Mouse (Mus musculus) adrenal gland, postnatal 36 days (tissue): ENCODE measurements at regions not wholly inside any gene's neighbourhood (a gene's known extent, or its start where the extent isn't known, plus 50 kb on each side); places are given as distances from the start of the nearest gene placed in this dataset.
A peak's percentile ranks its signal among the peaks of the same experiment; 100 is the strongest.

Source experiments
- DNase-seq, 2 experiments: peaks; one replicate each; pipeline ENCODE4 v3.0.0; 2021; ENCODE audit warnings: mixed read lengths in 1 of 2

DNA sequence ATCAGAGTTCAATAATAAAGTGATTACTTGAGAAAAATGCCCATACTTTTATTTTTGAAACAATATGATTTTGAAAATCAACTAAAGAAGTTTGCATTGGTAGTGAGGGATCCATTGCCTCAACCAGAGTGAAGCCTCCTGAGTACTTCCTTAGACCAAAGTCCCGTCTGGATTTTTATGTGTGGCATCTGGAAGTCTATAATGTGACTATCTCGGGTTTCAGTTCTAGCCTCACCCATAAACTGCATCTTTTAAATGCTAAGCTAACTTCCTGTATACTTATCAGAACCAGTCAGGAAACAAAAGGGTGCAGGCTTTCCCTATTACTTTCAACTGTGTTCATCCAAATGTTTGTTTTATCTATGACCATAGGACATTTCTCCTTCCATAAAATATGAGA is 178.8 kb downstream of the Spry2 start:
- no peak for DNase-seq

DNA sequence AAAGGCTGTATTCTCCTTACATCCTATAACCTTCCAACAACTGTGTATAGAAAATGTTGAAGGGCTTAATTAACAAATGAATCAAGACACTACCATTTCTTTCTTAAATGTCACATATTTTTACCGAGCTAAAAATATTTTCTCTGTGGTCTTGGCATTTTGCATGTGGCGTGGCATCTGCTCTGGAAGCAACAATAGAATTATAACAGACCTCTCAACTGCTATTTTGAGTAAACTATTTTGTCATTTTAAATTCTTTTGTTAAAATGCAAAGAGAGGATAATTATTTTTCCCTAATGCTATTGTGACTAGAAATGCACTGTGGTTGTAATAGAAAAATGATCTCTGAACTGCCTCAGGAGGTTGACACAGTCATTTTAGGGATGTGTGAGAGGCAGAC is 187.9 kb downstream of the Spry2 start:
- DNase-seq: no peak

DNA sequence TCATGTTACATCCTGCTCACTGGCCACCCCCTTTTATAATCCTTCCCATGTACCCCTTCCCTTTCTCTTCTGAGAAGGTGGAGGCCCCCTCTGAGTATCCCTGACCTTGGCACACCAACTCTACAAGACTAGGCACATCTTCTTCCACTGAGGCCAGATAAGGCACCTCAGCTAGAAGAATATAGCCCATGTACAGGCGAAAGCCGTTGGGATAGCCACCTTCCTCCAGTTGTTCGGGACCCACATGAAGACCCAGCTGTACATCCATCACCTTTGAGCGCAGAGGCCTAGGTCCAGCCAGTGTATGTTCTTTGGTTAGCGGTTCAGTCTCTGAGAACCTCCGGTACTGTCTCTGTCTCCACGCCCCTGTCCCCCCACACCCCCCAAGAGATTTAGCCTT is 189.9 kb downstream of the Spry2 start:
- no peak for DNase-seq

DNA sequence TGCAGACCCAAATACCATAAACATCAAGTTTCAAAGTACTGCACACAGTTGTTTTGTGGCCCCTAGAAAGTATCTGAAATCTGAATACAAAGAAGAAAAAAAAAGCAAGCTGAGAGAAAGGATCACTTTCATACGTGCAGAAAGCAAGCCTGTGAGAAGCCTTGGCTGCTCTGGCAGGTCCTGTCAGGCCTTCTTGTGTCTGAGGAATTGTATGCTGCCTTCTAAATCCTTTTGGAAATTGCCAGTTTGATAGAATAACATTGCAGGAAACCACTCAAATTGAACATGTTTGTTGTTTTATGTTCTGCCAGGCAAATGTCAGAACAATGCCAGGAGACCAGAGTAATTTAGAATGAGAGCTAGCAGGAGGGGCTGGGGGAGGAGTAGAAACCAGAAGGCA is 198.0 kb downstream of the Spry2 start:
- no peak for DNase-seq

DNA sequence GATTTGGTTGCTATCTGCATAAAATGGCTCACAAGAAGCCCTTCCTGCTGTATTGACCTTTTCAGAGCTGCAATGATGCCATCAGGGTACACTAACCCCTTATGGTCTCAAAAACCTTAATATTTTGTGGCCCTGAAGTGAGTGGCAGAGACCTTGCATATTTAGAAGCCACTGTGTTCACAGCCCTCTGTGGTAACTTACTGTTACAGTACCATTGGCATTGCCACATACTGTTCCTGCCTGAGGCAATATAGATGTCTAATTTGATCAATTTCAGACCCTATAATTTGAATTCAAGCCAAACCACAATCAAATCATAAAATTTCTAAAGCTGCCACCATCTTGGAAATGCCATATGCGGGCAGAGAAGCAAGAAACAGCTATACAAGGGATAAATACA is 198.5 kb downstream of the Spry2 start:
- DNase-seq: no peak

DNA sequence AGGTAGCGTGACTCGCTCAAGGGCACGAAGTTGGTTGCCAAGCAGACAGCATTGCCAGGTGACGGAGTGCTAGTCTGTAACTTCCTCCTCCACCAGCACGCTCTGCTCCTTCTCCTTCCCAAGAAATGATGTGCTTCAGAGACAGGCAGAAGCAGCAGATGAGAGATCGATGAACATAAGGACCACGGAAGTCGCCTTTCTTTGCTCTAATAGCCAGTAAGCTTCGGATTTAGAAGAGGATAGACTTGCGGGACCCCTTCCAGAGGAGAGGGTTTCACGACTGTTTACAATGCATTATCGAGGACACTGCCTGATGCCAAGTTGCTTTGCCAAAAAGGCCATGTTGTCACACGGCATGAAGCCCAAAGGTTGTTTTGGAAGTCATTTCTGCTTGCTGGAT is 199.2 kb downstream of the Spry2 start:
- no peak for DNase-seq

DNA sequence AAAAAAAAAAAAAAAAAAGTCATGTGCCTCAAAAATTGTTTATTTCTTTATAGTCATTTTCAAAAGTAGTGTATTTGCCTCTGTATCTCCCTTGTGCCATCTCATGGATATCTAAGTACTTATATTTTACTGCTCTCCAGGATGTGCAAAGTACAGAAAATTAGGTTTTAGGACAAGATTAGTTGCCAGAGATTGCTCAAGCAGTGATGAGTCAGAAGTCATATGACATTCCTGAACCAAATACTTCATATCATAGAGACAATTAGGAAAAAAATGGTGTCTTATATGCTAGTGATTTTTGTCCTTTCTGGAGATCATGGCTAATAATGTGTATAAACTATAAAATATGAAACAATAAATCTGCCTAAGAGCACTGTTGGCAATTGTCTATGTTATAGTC is 201.7 kb downstream of the Spry2 start:
- DNase-seq: no peak

DNA sequence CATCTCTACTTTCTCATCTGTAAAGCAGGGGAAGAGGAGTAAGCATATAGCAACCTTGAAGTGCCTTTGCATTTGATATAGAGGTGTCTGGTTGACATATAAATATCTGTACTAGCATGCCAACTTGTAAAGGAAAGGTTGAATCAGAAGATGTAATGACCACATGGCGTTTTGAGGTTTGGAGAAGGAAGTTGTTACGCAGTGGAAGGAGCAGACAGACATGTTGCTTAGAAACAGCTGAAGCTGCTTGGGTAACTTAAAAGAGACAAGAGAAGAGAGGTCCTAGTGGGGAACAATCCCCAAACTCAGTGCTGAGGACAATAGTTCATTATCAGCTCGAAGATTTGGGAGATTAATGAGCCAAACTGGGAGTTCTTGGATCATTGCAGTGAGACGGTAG is 202.9 kb downstream of the Spry2 start:
- no peak for DNase-seq

DNA sequence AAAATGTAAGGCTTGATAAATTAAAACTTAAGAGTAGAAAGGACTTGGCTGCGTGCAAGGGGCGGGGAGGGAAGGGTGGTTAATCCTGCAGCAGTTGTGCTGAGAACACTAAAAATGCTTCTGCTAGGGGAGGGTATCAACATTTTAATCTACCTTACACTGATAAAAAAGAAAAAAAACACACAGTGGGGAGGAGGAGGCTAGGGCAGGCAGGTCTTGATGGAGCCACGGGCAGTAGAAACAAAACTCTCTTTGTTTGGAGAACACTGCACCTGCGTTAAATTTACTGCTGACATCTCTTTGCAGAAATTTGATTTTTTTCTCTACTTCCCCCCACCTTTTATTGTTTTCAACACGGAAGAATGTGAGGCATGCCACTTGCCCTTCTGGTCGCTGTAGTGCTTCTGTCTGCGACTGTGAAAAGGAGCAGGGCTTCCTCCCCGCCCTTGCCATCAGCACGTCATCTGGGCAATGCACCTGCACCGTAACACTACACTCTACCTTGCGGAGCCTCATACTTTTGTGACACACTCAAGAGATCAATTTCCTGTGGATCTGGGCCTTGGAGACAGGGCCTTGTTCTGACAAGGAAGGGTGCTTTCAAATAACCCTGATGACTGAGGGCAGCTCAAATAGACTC is 211.7 kb downstream of the Spry2 start:
- no peak for DNase-seq

DNA sequence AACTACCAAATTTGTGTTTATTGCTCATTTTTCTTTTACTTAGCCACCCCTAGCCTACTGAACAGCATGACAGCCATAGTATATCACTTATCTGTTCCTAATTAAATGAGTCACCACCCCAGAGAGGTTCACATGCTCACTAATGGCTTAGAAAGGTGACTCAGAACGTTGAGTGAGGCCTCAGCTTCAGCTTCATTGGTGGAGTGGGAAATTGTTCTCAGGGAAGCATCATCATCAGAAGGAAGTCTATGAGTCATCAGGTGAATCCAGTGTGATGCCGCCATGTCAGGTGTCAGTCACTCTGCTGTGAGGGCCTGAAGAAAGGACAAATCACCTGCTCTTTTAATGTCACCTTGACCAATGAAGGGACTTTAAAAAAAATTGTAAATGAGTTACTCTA is 212.3 kb downstream of the Spry2 start:
- no peak for DNase-seq

DNA sequence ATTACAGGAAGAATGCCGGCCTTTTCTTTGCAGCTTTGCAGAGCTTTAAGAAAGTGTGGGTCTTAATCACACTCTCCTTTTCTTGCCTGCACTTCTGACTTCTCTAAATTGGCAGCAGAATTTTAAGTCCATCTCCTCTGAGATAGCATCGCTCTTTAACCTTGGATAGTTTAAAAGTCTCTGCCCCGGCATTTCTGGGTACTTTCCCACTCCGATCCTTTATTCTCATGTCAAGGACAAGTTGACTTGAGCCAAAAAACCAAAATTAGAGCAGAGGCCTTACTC is 220.0 kb downstream of the Spry2 start:
- DNase-seq: peak in 1 of 2 experiments; percentile 32

DNA sequence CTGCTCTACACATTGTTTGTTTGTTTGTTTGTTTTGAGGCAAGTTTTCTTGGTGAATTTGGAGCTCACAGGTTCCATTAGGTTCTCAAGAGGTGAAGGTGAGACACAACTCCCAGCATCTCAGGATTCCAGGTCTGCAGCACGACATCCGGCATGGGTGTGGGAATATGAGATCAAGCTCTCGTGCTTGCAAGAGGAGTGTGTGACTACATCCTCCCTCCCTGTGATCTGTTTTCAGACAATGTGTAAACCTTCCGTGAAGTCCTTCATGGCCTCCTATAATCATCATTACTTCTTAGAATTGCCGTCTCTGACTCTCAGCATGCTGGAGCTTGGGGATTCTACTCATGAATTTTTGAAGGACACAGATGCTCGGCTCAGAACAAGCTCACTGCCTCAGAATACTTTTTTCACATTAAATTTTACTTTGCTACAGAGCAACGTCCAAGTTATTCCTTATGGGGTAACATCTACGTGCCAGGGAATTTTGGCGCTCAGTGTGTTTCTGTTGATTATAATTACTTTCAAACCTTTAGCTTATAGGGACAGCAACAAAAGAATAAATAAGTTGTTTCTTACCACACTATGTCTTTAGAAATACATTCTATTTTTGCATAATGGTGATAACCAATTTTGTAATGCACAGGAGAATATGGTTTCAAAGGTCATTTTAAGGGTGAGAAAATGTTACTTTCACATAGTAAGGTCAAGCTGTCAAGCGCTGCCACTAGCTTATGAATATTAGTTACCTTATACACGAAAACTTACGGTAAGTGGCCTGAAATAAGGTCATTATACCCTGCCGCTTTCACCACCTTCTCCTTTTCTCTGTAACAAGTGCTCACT is 220.6 kb downstream of the Spry2 start:
- no peak for DNase-seq

DNA sequence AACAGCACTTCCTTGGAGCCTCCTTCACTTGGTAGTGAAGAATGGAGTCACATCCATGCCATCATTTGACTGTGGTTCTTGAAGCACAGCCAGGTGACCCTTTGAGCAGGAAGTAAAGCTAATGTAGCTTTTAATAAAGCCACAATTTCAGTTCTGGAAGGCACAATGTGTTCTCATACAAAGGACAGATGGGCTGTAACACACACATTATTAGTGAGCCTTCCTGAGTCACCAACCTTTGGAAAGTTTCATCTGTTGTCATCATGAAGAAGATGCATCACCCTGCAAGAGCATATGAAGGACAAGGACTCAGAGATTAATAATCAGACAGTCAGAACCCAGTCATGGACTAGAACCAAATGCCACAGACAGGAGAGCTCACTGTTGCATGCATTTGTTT is 221.6 kb downstream of the Spry2 start:
- peak; percentile 13 to 61 for DNase-seq

DNA sequence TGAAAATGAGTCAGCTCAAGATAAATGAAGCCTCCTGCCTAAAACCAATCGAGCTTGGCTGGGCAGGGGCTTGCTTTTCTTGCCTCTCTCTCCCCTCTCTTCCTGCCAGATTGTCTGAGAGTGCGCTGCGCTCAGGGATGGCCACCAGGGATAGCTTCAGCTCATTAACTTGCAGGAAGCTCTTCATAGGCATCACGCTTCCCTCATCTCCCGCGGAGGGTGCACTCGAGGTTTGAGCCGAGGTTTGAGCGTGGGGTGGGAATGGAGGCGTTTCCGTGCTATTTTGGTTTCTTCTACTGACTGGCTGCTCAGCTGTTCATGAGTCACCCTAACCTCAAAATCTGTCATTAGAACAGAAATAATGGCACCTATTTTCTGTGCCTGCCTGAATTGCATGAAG is 227.7 kb downstream of the Spry2 start:
- DNase-seq: peak; percentile 37 to 53

DNA sequence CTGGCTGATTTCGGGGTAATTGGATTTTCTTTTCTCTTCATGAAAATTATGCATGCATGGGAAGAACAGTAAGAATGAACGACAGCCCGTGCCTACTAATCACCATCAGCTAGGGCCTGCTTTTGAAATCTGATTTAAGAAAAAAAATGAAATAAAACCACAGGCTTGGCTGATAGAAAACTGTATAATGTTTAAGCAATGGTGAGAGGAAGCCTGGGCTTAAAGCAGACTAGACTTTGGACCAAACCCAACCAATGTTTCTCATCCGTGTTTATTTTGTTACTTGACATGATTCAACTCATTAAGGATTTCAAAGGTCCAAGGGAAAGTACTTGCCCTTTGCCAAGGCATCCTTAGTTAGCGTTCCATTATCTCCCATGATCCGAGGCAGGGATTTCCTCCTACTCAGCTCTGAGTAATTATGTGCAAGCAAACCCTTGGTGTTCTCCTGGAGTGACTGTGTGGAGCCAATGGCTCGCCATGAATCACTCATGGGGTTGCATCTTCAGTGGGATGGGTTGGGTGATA is 231.9 kb downstream of the Spry2 start:
- no peak for DNase-seq

DNA sequence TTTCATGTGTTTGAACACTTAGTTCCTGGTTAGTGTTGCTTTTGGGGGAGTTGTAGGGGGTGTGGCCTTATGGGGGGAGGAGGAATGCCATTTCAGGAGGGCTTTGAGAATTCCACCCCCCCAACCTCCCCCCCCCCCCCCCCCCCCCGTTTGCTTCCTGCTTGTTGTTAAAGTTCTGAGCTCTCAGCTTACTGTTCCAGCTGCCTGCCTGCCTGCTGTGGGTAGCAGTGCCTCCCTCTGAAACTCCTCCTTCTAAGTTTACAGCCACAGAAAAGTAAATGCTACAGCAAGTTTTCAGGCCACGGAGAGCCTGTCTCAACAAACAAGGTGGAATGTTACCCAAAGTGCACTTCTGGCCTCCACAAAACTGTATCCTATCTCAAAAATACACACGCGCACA is 233.1 kb downstream of the Spry2 start:
- no peak for DNase-seq

DNA sequence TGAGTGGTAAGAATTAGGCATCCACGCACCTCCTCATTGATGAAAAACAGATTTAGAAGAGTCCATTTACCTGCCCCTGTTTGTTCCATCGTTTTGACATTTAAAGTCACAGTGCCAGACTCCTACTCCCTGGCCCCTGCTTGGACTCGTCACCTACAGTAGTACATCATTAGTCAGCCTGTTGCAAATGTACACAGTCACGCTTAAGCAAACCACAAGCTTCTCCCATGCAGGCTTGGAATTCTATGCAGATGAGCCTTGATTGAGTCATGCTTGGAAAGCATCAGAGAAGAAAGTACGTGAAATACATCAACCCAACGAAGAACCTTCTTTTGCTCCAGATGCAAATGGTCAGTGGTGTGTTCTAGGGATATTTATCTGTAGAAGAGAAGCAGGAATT is 233.8 kb downstream of the Spry2 start:
- DNase-seq: no peak

DNA sequence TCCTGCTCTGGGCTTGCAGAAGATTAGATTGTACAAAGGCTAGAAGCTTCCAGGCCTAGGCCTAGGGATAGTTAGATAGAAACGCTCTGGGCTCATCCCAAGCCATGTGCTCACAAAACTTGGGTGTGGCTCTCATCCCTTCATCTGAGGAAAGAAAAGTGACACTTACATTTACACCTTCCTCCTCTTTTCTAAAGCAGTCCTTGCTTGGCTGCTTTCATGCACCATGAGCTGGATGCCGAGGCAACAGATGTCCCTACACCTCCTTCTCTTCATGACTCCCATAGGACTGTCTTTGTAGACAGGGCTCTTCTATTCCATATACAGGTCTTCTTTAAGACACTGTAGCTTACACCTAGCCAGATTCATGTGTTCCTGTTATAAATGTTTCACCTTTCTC is 238.3 kb downstream of the Spry2 start:
- DNase-seq: no peak

DNA sequence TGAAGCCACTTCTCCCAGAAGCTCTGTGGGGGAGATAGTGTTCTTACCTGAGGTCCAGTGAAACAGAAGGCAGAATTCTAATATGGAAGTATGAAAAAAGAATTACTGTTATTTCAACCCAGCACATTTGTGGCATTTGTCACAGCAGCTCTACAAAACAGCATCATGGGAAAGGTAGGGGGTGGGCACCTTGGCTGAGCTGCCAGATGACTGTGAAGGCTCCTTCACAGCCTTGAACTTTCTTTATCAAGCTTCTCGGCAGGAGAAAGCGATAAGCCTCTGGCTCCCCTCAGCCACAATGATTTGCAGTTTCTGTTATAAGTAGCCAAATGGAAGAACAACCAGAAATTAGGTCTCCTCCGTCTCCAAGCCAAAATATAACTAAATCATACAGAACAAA is 249.5 kb downstream of the Spry2 start:
- peak; percentile 27 to 30 for DNase-seq

DNA sequence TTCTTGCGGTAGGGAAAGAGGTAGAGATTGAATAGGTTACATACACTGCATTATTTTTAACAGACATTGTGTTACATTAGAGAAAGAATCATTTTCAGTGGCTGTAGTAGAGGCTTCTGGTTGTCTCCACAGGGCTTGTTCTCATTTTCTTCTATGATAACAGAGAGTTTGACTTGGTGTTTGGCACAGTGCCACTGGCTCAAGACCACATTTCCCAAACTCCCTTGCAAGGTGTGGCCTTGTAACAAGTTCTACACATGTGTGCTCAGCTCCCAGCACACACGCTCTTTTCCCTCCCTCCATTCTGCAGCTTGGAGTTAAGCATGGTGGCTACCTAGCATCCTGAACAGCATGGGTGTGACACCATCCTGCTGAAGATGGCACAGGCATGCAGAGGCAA is 252.2 kb downstream of the Spry2 start:
- DNase-seq: no peak

DNA sequence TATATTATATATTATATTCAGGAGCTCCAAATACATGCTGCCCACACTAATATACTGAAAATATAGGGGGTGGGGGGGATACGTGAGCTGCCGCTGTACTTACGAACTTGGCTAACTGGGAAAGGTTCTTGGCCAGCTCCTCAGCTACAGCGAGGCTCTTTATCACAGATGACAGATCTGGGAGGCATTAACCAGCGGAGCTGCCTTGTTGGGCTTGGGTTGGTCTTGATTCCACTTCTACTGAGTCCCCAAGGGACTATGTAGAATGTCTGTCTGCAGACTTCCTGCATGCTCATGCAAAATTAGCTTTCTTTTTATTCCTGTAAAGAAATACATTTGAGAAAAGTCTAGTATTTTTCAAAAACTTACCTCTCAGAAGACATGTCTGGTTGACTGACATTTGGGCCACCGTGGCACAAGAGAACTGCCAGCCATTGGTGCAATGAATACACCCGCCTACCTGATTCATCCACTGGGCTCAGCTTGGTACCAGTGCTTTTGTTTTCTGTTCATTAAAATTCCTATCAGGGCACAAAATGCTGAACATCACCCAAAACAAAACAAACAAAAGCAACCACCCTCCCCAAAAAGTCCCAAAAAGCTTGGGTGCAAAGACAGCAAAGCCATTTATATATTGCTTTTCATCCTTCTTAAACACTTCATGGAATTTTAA is 253.2 kb downstream of the Spry2 start:
- no peak for DNase-seq

DNA sequence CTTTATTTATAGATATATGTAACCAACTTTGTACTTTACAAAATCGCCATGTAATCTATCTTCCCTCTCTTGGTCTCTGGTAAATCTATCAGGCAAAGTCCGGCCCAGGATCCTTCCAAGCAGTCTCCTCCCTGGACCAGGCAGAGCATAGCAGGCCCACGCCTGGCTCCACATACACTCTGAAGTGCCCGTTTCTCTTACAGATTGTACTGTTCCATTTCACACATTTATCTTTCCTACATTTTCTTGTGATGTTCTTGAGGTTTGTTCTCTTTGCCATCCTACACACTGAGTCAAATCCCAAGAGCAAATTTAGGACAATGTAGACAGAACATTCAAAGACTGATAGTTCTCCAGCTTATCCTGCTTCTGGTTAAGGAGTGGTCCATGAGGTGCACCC is 264.3 kb downstream of the Spry2 start:
- DNase-seq: no peak

DNA sequence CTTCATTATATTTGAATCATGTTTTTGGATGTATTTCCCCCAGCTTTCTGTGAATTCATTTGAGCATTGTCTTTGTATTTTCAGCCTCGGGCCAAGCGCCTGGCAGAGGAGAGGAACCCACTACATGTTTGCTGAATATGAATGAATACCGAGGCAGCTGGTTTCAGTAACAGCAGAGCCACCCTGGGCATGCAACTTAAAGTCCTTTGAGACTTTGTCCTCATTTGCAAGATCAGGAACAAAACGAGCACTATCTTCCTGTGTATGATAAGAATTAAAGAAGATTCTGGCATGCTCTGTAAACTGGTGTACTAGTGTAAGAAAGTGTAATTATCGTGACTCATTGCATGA is 265.0 kb downstream of the Spry2 start:
- DNase-seq: no peak
